Mouse (Mus musculus) limb, embryonic 11.5 days (tissue): Measurements from ENCODE around the gene Fbxo33. TPM values are rescaled to one million over a fixed set of nuclear protein-coding genes. Genes with fewer than 3 reads are reported as not detected.
"Not testable (repeated sequence)": the region's sequence is repeated elsewhere in the genome, so short reads cannot be mapped to it uniquely, and the experiment has no call there.

Experiments used
- ATAC-seq: fragments of 200-750 bp; cut with Nextera tagmentation; 2 replicates; pipeline ENCODE4 v1.8.0; 2017; ENCODE audit warnings: low read depth; ENCODE audit not compliant: insufficient number of reproducible peaks, low FRiP score, low TSS enrichment
- DNase-seq: peaks from one replicate; pipeline ENCODE4 v3.0.0-alpha.2; 2015; ENCODE audit warnings: low spot score
- H3K27ac ChIP-seq: fragments of 300-500 bp; sonication (generic); replicated peaks from 2 replicates; pipeline ENCODE4 v1.5.1; 2014; ENCODE audit warnings: low read depth, mild to moderate bottlenecking, low read length
- H3K27me3 ChIP-seq: fragments of 300-500 bp; sonication (generic); 2 replicates; pipeline ENCODE4 v1.6.1; 2014; ENCODE audit warnings: mild to moderate bottlenecking, low read length, mixed read lengths; ENCODE audit not compliant: control insufficient read depth, insufficient read depth
- H3K36me3 ChIP-seq: fragments of 300-500 bp; sonication (generic); 2 replicates; pipeline ENCODE4 v1.6.1; 2014; ENCODE audit warnings: mild to moderate bottlenecking, low read length, moderate library complexity, mixed read lengths; ENCODE audit not compliant: control insufficient read depth, insufficient read depth
- H3K4me1 ChIP-seq: fragments of 300-500 bp; sonication (generic); 2 replicates; pipeline ENCODE4 v1.6.1; 2014; ENCODE audit warnings: low read length, mixed read lengths; ENCODE audit not compliant: control insufficient read depth, insufficient read depth
- H3K4me2 ChIP-seq: fragments of 300-500 bp; sonication (generic); 2 replicates; pipeline ENCODE4 v1.6.1; 2014; ENCODE audit warnings: low read depth, mild to moderate bottlenecking, moderate library complexity; ENCODE audit not compliant: severe bottlenecking
- H3K4me3 ChIP-seq: fragments of 300-500 bp; sonication (generic); 2 replicates; pipeline ENCODE4 v1.5.1; 2014; ENCODE audit warnings: low read depth, low read length
- H3K9ac ChIP-seq: fragments of 300-500 bp; sonication (generic); 2 replicates; pipeline ENCODE4 v1.6.1; 2014; ENCODE audit warnings: mild to moderate bottlenecking, low read length
- H3K9me3 ChIP-seq: fragments of 300-500 bp; sonication (generic); 2 replicates; pipeline ENCODE4 v1.6.1; 2016; ENCODE audit warnings: low read length; ENCODE audit not compliant: control insufficient read depth
- WGBS: fragments of 180-500 bp; shearing (Covaris S2); extraction: QIAGEN DNeasy Blood & Tissue Kit; methylation state at CpG from one replicate; pipeline ENCODE4 v1.1.7; 2014; 5-methylcytosine and 5-hydroxymethylcytosine counted together
- polyA plus RNA-seq: library from polyadenylated mRNA; unstranded; fragments of >200 nt; fragmentation: Nextera tagmentation; extraction: Ambion mirVana; gene quantifications from 2 replicates; pipeline ENCODE4 v1.2.1, GENCODE M21; 2014

Gene Fbxo33
- polyA plus RNA-seq, 1 experiment from 2014 or later: 12.2 TPM

DNA sequence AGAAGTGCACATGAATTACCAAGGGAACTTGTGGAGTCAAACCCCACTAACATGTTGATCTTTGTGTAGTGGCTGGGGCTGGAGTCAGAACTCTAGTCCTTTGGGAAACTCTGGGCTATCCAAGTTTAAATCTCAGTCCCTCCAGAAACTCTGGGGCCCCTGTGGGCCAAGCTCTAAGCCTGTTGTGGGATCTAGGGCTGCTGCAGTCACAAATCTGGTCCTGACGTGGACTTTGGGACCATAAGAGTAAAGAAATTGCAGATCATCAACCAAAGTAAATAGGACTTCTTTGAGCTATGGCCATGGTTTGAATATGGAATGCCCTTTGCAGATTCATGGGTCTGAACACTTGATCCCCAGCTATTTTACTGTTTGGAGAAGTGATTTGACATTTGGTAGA lies 29.4 kb upstream of the Fbxo33 start:
- no peaks in the 10 kb centered on the region for H3K36me3 ChIP-seq
- WGBS: 85% methylated on average over 1 of the region's 1 CpGs

DNA sequence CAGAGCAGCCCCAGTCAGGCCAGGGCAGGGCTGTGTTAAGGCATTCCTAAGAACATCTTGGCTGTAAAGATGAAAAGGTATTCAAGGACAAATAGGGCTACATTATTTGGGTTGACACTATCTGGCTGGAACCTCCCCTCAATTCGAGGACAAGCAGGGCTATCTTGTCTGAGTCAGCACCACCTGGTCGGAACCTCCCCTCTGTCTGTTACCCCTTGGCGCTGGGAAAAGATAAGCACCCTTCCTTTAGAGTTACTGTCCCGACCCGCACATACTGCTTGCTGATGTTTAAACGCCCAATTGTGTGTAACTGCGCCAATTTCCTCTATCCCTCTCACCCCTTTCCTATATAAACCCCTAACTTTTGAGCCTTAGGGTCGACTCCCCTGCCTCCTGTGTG lies 21.5 kb upstream of the Fbxo33 start:
- H3K4me3 ChIP-seq, ATAC-seq, H3K27me3 ChIP-seq, H3K9ac ChIP-seq, H3K4me2 ChIP-seq, H3K4me1 ChIP-seq, H3K36me3 ChIP-seq, H3K9me3 ChIP-seq, DNase-seq, H3K27ac ChIP-seq: not testable (repeated sequence)
- 89% methylated on average over 8 of the region's 8 CpGs for WGBS

More for the DNA sequence above, 29.4 kb upstream of the Fbxo33 start:
- no peaks in the 10 kb centered on the region for H3K27me3 ChIP-seq
- no peak overlapping the region for H3K4me2 ChIP-seq
- H3K4me3 ChIP-seq: no peak overlapping the region
- H3K9ac ChIP-seq: no peak overlapping the region
- DNase-seq: no peak
- no peak overlapping the region for H3K27ac ChIP-seq
- ATAC-seq: no peak
- H3K9me3 ChIP-seq: no peaks in the 10 kb centered on the region
- no peaks in the 10 kb centered on the region for H3K4me1 ChIP-seq

DNA sequence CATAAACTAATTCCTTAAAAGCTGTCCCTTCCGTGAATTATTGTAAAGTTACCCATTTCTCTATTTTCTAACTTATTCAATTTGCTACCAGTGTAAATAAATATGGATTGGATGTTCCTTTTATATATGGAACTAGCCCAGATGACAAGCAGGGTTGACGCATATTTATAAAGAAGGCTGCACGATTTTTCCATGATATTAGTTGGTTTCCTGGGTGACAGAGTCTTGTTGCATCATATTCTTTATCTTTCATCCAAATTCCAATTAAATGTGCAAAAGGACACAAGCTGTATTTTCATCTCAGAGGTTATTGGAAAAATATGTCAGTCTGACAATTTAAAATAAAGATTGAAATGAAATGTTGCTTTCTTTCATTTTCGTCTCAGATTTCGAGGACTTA lies 18.9 kb upstream of the Fbxo33 start:
- 88% methylated on average over 5 of the region's 5 CpGs for WGBS
- H3K4me3 ChIP-seq: no peak overlapping the region
- H3K9me3 ChIP-seq: no peaks in the 10 kb centered on the region
- no peaks in the 10 kb centered on the region for H3K27me3 ChIP-seq
- H3K9ac ChIP-seq: no peak overlapping the region
- no peak overlapping the region for H3K27ac ChIP-seq
- no peak for ATAC-seq
- no peaks in the 10 kb centered on the region for H3K36me3 ChIP-seq
- no peak overlapping the region for H3K4me2 ChIP-seq
- H3K4me1 ChIP-seq: no peaks in the 10 kb centered on the region
- no peak for DNase-seq

DNA sequence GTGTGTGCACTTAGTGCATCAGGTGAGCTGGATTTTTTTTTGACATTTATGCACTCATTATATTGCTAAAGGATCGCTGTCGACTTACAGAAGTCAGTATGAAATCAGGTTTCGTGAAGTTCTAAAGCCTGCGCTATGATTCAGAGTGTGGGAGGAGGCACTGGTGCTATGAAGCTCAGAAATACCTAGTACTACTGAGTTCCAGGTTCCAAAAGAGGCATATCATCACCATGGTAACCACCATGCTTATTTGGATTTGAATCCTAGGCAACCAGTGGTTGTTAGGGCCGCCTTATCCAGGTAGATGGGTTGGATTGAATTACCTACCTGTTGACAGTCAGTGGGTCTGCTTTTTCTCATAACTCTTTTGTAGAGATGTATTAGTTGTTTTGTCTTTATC lies 8.9 kb upstream of the Fbxo33 start:
- Histone ChIP-seq H3K4me1 (no peaks in the 10 kb centered on the region), H3K4me3 (no peak overlapping the region), H3K27me3 (no peaks in the 10 kb centered on the region), H3K9ac (no peak overlapping the region), H3K9me3 (no peaks in the 10 kb centered on the region), H3K4me2 (no peak overlapping the region), H3K27ac (no peak overlapping the region), H3K36me3 (no peaks in the 10 kb centered on the region)
- WGBS: 90% methylated on average over 5 of the region's 5 CpGs
- no peak for DNase-seq
- ATAC-seq: no peak

DNA sequence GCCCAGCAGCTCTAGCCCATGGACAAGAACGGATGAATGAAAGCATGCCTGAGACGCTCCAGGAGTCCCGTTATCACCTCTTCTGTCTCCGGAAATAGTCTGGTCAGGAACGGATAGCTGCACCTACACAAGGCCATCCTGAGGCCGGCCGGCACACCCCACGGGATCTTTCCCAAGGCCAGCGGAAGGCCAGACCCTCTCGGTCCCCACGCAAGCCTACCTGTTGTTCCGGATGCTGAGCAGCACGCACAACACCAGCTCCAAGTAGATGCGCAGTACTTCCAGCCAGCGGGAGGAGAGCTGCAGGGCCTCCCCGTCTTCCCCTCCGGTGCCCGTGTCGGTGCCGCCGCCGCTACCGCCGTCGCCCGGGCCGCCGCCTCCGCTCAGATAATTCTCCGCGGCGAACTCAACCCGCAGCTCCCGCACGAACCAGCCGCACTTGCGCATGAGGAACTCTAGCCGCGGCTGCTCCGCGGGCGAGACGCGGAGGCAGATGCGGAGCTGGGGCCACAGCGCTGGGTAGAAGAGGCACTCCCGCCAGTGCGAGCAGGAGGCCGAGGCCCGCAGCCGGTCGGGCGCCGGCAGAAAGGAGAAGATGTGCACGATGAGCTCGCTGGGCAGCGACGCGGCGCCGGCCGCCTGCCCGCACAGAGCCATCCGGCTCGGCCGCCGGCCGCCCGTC lies 744 bp downstream of the Fbxo33 start:
- Histone ChIP-seq H3K9ac (peak overlapping the region; percentile 85), H3K4me2 (peak overlapping the region; percentile 84), H3K4me1 (peaks cover 7% of the 10 kb centered on the region; the same call in 1 of the 2 replicates), H3K9me3 (no peaks in the 10 kb centered on the region), H3K27ac (peak overlapping the region; percentile 88; the same call in 1 of the 2 replicates), H3K27me3 (no peaks in the 10 kb centered on the region), H3K36me3 (no peaks in the 10 kb centered on the region), H3K4me3 (peak overlapping the region; percentile 93)
- WGBS: under 1% methylated on average over 62 of the region's 69 CpGs
- no peak; the same call in none of the 2 replicates for ATAC-seq
- peak; percentile 52 for DNase-seq

DNA sequence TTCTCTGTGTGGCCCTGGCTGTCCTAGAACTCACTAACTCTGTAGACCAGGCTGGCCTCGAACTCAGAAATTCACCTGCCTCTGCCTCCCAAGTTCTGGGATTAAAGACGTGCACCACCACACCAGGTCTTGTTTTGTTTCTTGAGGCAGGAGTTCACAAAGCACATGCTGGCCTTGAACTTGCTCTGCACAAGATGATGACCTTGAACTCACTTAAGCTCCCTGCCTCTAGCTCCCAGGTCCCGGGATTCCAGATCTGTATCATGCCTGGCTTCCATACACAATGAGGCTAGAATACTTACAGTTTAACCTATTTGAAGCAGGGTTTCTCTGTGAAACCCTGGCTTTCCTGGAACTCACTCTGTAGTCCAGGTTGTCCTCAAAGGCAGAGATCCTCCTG lies 2.2 kb downstream of the Fbxo33 start:
- H3K36me3 ChIP-seq: no peaks in the 10 kb centered on the region
- no peak overlapping the region for H3K4me3 ChIP-seq
- H3K27ac ChIP-seq: no peak overlapping the region
- DNase-seq (no peak), ATAC-seq (no peak)
- H3K4me1 ChIP-seq: peaks cover 7% of the 10 kb centered on the region; the same call in 1 of the 2 replicates
- no peak overlapping the region for H3K4me2 ChIP-seq
- no peak overlapping the region for H3K9ac ChIP-seq
- H3K9me3 ChIP-seq: no peaks in the 10 kb centered on the region
- H3K27me3 ChIP-seq: no peaks in the 10 kb centered on the region
- 89% methylated on average over 3 of the region's 3 CpGs for WGBS

DNA sequence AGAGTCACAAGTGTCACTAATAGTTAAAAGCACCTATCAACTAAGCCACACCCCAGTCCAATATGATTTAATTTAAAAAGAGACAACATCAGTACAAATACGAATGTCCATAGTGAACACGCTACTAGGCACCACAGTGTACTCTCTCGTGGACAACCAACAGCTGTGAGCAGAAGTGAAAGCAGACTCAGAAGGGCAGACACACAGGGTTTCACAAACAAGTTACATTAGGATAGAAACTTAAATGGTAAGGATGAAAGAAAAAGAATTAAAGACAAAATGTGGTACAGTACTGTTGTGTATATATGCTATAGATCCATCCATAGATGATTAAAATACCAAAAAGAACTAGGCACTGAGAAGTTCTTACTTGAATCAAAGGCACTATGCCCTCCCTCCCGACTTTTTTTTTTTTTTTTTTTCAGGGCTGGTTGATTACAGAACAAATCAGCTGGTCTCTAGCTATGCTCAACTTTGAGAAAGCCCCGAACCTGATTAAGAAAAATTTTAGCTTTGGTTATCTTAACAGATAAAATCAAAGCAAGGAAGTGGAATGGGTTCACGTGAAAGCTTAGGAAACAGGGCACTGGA lies 2.8 kb downstream of the Fbxo33 start:
- Histone ChIP-seq H3K9ac (no peak overlapping the region), H3K4me2 (no peak overlapping the region), H3K4me1 (peaks cover 7% of the 10 kb centered on the region; the same call in 1 of the 2 replicates), H3K27me3 (no peaks in the 10 kb centered on the region), H3K9me3 (no peaks in the 10 kb centered on the region), H3K36me3 (no peaks in the 10 kb centered on the region), H3K27ac (no peak overlapping the region), H3K4me3 (no peak overlapping the region)
- DNase-seq (no peak), ATAC-seq (no peak)
- WGBS: 85% methylated on average over 6 of the region's 6 CpGs

DNA sequence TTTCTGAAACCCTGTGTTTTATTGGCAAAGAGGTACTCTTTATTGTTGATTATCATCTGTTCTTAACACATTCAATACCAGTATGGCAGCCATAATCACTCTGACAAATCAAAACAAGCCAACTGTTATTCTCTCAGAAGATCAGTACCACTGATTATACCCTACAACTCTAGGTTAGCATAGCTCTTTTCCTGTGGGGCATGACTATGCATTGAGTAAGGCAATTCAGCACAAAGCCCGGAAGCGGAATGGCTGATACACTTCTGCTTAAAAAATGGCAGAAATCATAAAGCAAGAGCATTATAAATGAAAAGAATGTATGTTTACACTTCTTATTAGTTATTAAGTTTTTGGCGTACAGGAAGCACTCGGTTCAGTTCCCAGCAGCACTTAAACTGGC lies 3.3 kb downstream of the Fbxo33 start:
- WGBS: 97% methylated on average over 4 of the region's 4 CpGs
- DNase-seq: no peak
- peaks cover 7% of the 10 kb centered on the region; the same call in 1 of the 2 replicates for H3K4me1 ChIP-seq

More for the DNA sequence above, 3.3 kb downstream of the Fbxo33 start:
- no peak for ATAC-seq
- Histone ChIP-seq H3K4me3 (no peak overlapping the region), H3K9ac (no peak overlapping the region), H3K9me3 (no peaks in the 10 kb centered on the region), H3K27ac (no peak overlapping the region), H3K36me3 (no peaks in the 10 kb centered on the region), H3K4me2 (no peak overlapping the region), H3K27me3 (no peaks in the 10 kb centered on the region)
